Mouse (Mus musculus): Measurements from ENCODE around the gene Pld4. TPM values are rescaled to one million over a fixed set of nuclear protein-coding genes. Genes with fewer than 3 reads are reported as not detected.
"Not testable (repeated sequence)": the region's sequence is repeated elsewhere in the genome, so short reads cannot be mapped to it uniquely, and the experiment has no call there.

Gene Pld4
- total RNA-seq, 2 experiments from 2014 or later = 0.14 to 1.2 TPM

DNA sequence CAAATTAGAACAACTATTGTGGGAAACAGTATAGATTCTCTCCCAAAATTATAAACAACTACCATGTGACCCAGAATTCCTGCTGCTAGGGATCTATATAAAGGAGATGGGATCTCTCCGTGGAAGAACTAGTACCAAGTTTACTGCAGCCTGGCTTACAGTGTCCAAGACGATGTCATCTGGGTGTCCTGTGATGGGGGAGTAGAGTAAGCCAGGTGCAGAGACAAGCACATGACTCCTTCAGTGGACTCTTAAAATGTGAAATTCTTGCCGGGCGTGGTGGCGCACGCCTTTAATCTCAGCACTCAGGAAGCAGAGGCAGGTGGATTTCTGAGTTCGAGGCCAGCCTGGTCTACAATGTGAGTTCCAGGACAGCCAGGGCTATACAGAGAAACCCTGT lies 56.4 kb downstream of the Pld4 start:
- not testable (repeated sequence) for ATAC-seq (replicated peaks; ENCODE audit: low FRiP score, low TSS enrichment, poor library complexity, severe bottlenecking)

Other genes starting within 250 kb of the Pld4 start
- gene Tmem179, start 243.9 kb upstream of the Pld4 start, total RNA-seq (2014; fragmentation: Nextera tagmentation) = not detected in 2 replicates
- gene Tmem179, start 243.9 kb upstream of the Pld4 start, total RNA-seq (2017) = not detected in 2 replicates
- gene Inf2, start 171.9 kb upstream of the Pld4 start, total RNA-seq (2014; fragmentation: Nextera tagmentation) = 10.8 and 11.3 TPM in 2 replicates
- 2.4 and 4.6 TPM in 2 replicates for gene Inf2, start 171.9 kb upstream of the Pld4 start, total RNA-seq (2017)
- gene Adssl1, start 140.6 kb upstream of the Pld4 start, total RNA-seq (2014; fragmentation: Nextera tagmentation) = 3.7 and 6.2 TPM in 2 replicates
- 5.0 and 5.8 TPM in 2 replicates for gene Adssl1, start 140.6 kb upstream of the Pld4 start, total RNA-seq (2017)
- 168 and 170 TPM in 2 replicates for gene Siva1, start 116.0 kb upstream of the Pld4 start, total RNA-seq (2014; fragmentation: Nextera tagmentation)
- 169 and 202 TPM in 2 replicates for gene Siva1, start 116.0 kb upstream of the Pld4 start, total RNA-seq (2017)
- 101 and 119 TPM in 2 replicates for gene Akt1, start 85.8 kb upstream of the Pld4 start, total RNA-seq (2014; fragmentation: Nextera tagmentation)
- gene Akt1, start 85.8 kb upstream of the Pld4 start, total RNA-seq (2017) = 42.9 and 71.8 TPM in 2 replicates
- gene Zbtb42, start 81.8 kb upstream of the Pld4 start, total RNA-seq (2014; fragmentation: Nextera tagmentation) = 0.33 and 0.67 TPM in 2 replicates
- gene Zbtb42, start 81.8 kb upstream of the Pld4 start, total RNA-seq (2017) = 0.11 and 6.8 TPM in 2 replicates
- 0.07 and 2.0 TPM in 2 replicates for gene Cep170b, start 40.2 kb upstream of the Pld4 start, total RNA-seq (2014; fragmentation: Nextera tagmentation)
- gene Cep170b, start 40.2 kb upstream of the Pld4 start, total RNA-seq (2017) = 0.11 and 20.5 TPM in 2 replicates
- not detected in 2 replicates for gene Ahnak2, start 42.0 kb downstream of the Pld4 start, total RNA-seq (2014; fragmentation: Nextera tagmentation)
- gene Ahnak2, start 42.0 kb downstream of the Pld4 start, total RNA-seq (2017) = not detected in 2 replicates
- gene Clba1, start 48.3 kb downstream of the Pld4 start, total RNA-seq (2014; fragmentation: Nextera tagmentation) = 0.74 and 1.2 TPM in 2 replicates
- 0.08 TPM in 1 of 2 replicates, not detected in the other for gene Clba1, start 48.3 kb downstream of the Pld4 start, total RNA-seq (2017)
- gene Cdca4, start 68.8 kb downstream of the Pld4 start, total RNA-seq (2014; fragmentation: Nextera tagmentation) = 71.1 and 82.7 TPM in 2 replicates
- 47.3 and 52.4 TPM in 2 replicates for gene Cdca4, start 68.8 kb downstream of the Pld4 start, total RNA-seq (2017)
- 4.5 and 5.1 TPM in 2 replicates for gene Gpr132, start 107.6 kb downstream of the Pld4 start, total RNA-seq (2014; fragmentation: Nextera tagmentation)
- gene Gpr132, start 107.6 kb downstream of the Pld4 start, total RNA-seq (2017) = 3.1 and 4.2 TPM in 2 replicates
- gene Jag2, start 169.1 kb downstream of the Pld4 start, total RNA-seq (2014; fragmentation: Nextera tagmentation) = 0.11 and 0.99 TPM in 2 replicates
- 0.23 and 5.7 TPM in 2 replicates for gene Jag2, start 169.1 kb downstream of the Pld4 start, total RNA-seq (2017)
- 9.9 and 22.9 TPM in 2 replicates for gene Nudt14, start 181.5 kb downstream of the Pld4 start, total RNA-seq (2014; fragmentation: Nextera tagmentation)
- 1.9 and 7.5 TPM in 2 replicates for gene Nudt14, start 181.5 kb downstream of the Pld4 start, total RNA-seq (2017)
- gene Btbd6, start 215.8 kb downstream of the Pld4 start, total RNA-seq (2014; fragmentation: Nextera tagmentation) = 4.2 and 6.5 TPM in 2 replicates
- 5.0 and 8.7 TPM in 2 replicates for gene Btbd6, start 215.8 kb downstream of the Pld4 start, total RNA-seq (2017)
- gene Brf1, start 240.0 kb downstream of the Pld4 start, total RNA-seq (2014; fragmentation: Nextera tagmentation) = 79.6 and 114 TPM in 2 replicates
- gene Brf1, start 240.0 kb downstream of the Pld4 start, total RNA-seq (2017) = 58.8 and 83.3 TPM in 2 replicates

All from megakaryocyte-erythroid progenitor cell, adult 5-6 weeks (primary cell).